Mouse (Mus musculus): ENCODE measurements around the gene Kcnk4. TPM values are rescaled to one million over a fixed set of nuclear protein-coding genes. Genes with fewer than 3 reads are reported as not detected.
A peak's percentile ranks its signal among the peaks of the same experiment; 100 is the strongest.
"Not testable (repeated sequence)": the region's sequence is repeated elsewhere in the genome, so short reads cannot be mapped to it uniquely, and the experiment has no call there.

The Kcnk4 gene
- polyA plus RNA-seq, 1 experiment from 2014 or later: 0.19 TPM

- Histone ChIP-seq H3K9me3 (replicated peaks) (no peaks in the 10 kb centered on the region), H3K27me3 (no peaks in the 10 kb centered on the region), H3K9ac (peak overlapping the region; percentile 66; the same call in 1 of the 2 replicates), H3K27ac (no peak overlapping the region), H3K4me3 (peak overlapping the region; percentile 57), H3K4me2 (replicated peaks) (peak overlapping the region; percentile 66), H3K4me1 (peaks cover 27% of the 10 kb centered on the region), H3K36me3 (peaks cover 50% of the 10 kb centered on the region)
- ATAC-seq (ENCODE audit: low FRiP score): no peak
- WGBS: 92% methylated on average over 7 of the region's 7 CpGs
Observed at GRCm38 (mm10) chr19:6907811-6908540, 26.3 kb downstream of the Kcnk4 start.

GRCm38 (mm10) chr19:6907094-6907493, 27.2 kb downstream of the Kcnk4 start:
- H3K4me1 ChIP-seq: peaks cover 27% of the 10 kb centered on the region
- H3K4me2 ChIP-seq (replicated peaks): no peak overlapping the region
- no peak overlapping the region for H3K4me3 ChIP-seq
- WGBS: 94% methylated on average over 8 of the region's 8 CpGs
- no peak for ATAC-seq (ENCODE audit: low FRiP score)
- H3K27me3 ChIP-seq: no peaks in the 10 kb centered on the region
- no peaks in the 10 kb centered on the region for H3K9me3 ChIP-seq (replicated peaks)
- H3K36me3 ChIP-seq: peaks cover 41% of the 10 kb centered on the region
- H3K9ac ChIP-seq: no peak overlapping the region
- no peak overlapping the region for H3K27ac ChIP-seq

- Histone ChIP-seq H3K4me1 (peaks cover 19% of the 10 kb centered on the region), H3K9me3 (replicated peaks) (no peaks in the 10 kb centered on the region), H3K4me2 (replicated peaks) (no peak overlapping the region), H3K27ac (no peak overlapping the region), H3K4me3 (no peak overlapping the region), H3K27me3 (no peaks in the 10 kb centered on the region), H3K36me3 (peaks cover 32% of the 10 kb centered on the region), H3K9ac (no peak overlapping the region)
- WGBS: 90% methylated on average over 3 of the region's 3 CpGs
- no peak for ATAC-seq (ENCODE audit: low FRiP score)
Observed at GRCm38 (mm10) chr19:6906199-6906598, 28.1 kb downstream of the Kcnk4 start.

- H3K36me3 ChIP-seq: peaks cover 28% of the 10 kb centered on the region
- no peaks in the 10 kb centered on the region for H3K9me3 ChIP-seq (replicated peaks)
- no peaks in the 10 kb centered on the region for H3K27me3 ChIP-seq
- WGBS: 89% methylated on average over 11 of the region's 11 CpGs
- ATAC-seq (ENCODE audit: low FRiP score): no peak
- no peak overlapping the region for H3K9ac ChIP-seq
- H3K4me1 ChIP-seq: peaks cover 15% of the 10 kb centered on the region
- no peak overlapping the region for H3K4me2 ChIP-seq (replicated peaks)
- no peak overlapping the region for H3K4me3 ChIP-seq
- H3K27ac ChIP-seq: no peak overlapping the region
Observed at GRCm38 (mm10) chr19:6905498-6906159, 28.7 kb downstream of the Kcnk4 start.

- WGBS: 81% methylated on average over 2 of the region's 2 CpGs
- H3K9me3 ChIP-seq (replicated peaks): no peaks in the 10 kb centered on the region
- H3K4me2 ChIP-seq (replicated peaks): no peak overlapping the region
- ATAC-seq (ENCODE audit: low FRiP score): no peak
- no peak overlapping the region; the same call in 1 of the 2 replicates for H3K9ac ChIP-seq
- no peaks in the 10 kb centered on the region for H3K27me3 ChIP-seq
- peaks cover 28% of the 10 kb centered on the region for H3K36me3 ChIP-seq
- no peak overlapping the region for H3K4me3 ChIP-seq
- peaks cover 15% of the 10 kb centered on the region for H3K4me1 ChIP-seq
- no peak overlapping the region for H3K27ac ChIP-seq
Observed at GRCm38 (mm10) chr19:6904846-6905245, 29.5 kb downstream of the Kcnk4 start.

GRCm38 (mm10) chr19:6903031-6903430, 31.3 kb downstream of the Kcnk4 start:
- Histone ChIP-seq H3K36me3 (peaks cover 28% of the 10 kb centered on the region), H3K4me3 (no peak overlapping the region), H3K4me2 (replicated peaks) (no peak overlapping the region), H3K27me3 (no peaks in the 10 kb centered on the region), H3K9me3 (replicated peaks) (no peaks in the 10 kb centered on the region), H3K9ac (no peak overlapping the region), H3K27ac (no peak overlapping the region), H3K4me1 (peaks cover 5% of the 10 kb centered on the region)
- 97% methylated on average over 1 of the region's 1 CpGs for WGBS
- no peak for ATAC-seq (ENCODE audit: low FRiP score)

GRCm38 (mm10) chr19:6899641-6900040, 34.7 kb downstream of the Kcnk4 start:
- Histone ChIP-seq H3K36me3 (peaks cover 3% of the 10 kb centered on the region; the same call in 1 of the 2 replicates), H3K27ac (no peak overlapping the region), H3K4me1 (no peaks in the 10 kb centered on the region), H3K4me2 (replicated peaks) (no peak overlapping the region), H3K27me3 (no peaks in the 10 kb centered on the region), H3K9me3 (replicated peaks) (peaks cover 8% of the 10 kb centered on the region), H3K9ac (no peak overlapping the region), H3K4me3 (no peak overlapping the region)
- no peak for ATAC-seq (ENCODE audit: low FRiP score)
- 84% methylated on average over 4 of the region's 4 CpGs for WGBS

GRCm38 (mm10) chr19:6895608-6896305, 38.6 kb downstream of the Kcnk4 start:
- not testable (repeated sequence) for ATAC-seq (ENCODE audit: low FRiP score); H3K9ac ChIP-seq; H3K27me3 ChIP-seq; H3K27ac ChIP-seq; H3K4me2 ChIP-seq (replicated peaks); H3K4me1 ChIP-seq; H3K4me3 ChIP-seq; H3K9me3 ChIP-seq (replicated peaks); H3K36me3 ChIP-seq
- 91% methylated on average over 18 of the region's 18 CpGs for WGBS

GRCm38 (mm10) chr19:6893731-6894451, 40.4 kb downstream of the Kcnk4 start:
- no peaks in the 10 kb centered on the region for H3K4me1 ChIP-seq
- H3K27me3 ChIP-seq: no peaks in the 10 kb centered on the region
- no peak for ATAC-seq (ENCODE audit: low FRiP score)
- WGBS: 91% methylated on average over 14 of the region's 14 CpGs
- no peak overlapping the region for H3K27ac ChIP-seq
- no peak overlapping the region for H3K9ac ChIP-seq
- no peaks in the 10 kb centered on the region for H3K36me3 ChIP-seq
- H3K4me3 ChIP-seq: no peak overlapping the region
- no peak overlapping the region for H3K4me2 ChIP-seq (replicated peaks)
- peaks cover 8% of the 10 kb centered on the region for H3K9me3 ChIP-seq (replicated peaks)

GRCm38 (mm10) chr19:6892512-6892911, 41.8 kb downstream of the Kcnk4 start:
- Histone ChIP-seq H3K9me3 (replicated peaks) (peaks cover 8% of the 10 kb centered on the region), H3K27ac (no peak overlapping the region), H3K4me3 (no peak overlapping the region), H3K9ac (no peak overlapping the region), H3K36me3 (no peaks in the 10 kb centered on the region), H3K27me3 (no peaks in the 10 kb centered on the region), H3K4me2 (replicated peaks) (no peak overlapping the region), H3K4me1 (no peaks in the 10 kb centered on the region)
- 60% methylated on average over 4 of the region's 4 CpGs for WGBS
- ATAC-seq (ENCODE audit: low FRiP score): no peak

- H3K4me2 ChIP-seq (replicated peaks): no peak overlapping the region
Observed at GRCm38 (mm10) chr19:6877965-6878364, 56.4 kb downstream of the Kcnk4 start.

GRCm38 (mm10) chr19:6876799-6877198, 57.5 kb downstream of the Kcnk4 start:
- Histone ChIP-seq H3K36me3 (no peaks in the 10 kb centered on the region), H3K27ac (no peak overlapping the region), H3K4me3 (no peak overlapping the region), H3K9ac (no peak overlapping the region), H3K4me2 (replicated peaks) (no peak overlapping the region), H3K9me3 (replicated peaks) (peaks cover 20% of the 10 kb centered on the region), H3K27me3 (no peaks in the 10 kb centered on the region), H3K4me1 (no peaks in the 10 kb centered on the region)
- no peak for ATAC-seq (ENCODE audit: low FRiP score)

More at GRCm38 (mm10) chr19:6877965-6878364, 56.4 kb downstream of the Kcnk4 start:
- no peak overlapping the region for H3K9ac ChIP-seq
- no peak for ATAC-seq (ENCODE audit: low FRiP score)
- peaks cover 21% of the 10 kb centered on the region for H3K9me3 ChIP-seq (replicated peaks)
- WGBS: 88% methylated on average over 4 of the region's 4 CpGs
- H3K4me1 ChIP-seq: no peaks in the 10 kb centered on the region
- H3K4me3 ChIP-seq: no peak overlapping the region
- H3K36me3 ChIP-seq: no peaks in the 10 kb centered on the region
- H3K27me3 ChIP-seq: no peaks in the 10 kb centered on the region
- H3K27ac ChIP-seq: no peak overlapping the region
